ENCODE assay signal across 19 mouse cellular contexts in the genomic region with DNA sequence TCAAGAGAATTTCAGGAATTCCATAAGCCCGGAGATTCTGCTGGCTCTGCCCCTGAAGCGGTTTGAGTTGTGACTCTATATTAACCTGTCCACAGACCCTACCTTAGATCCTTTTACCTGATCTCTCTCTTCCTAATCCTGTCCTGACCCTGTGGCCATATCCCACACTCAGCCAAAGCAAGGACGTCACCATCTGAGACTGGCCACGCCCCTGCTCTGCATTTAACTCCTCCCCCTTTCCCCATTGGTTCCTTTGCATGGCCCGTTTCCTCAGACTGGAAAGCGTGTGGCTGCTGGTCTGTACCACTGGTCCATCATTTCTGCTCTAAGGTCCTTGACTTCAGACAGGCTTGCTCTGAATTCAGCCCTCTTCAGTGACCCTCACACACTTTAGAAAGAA. TPM values are rescaled to one million over a fixed set of nuclear protein-coding genes. Genes with fewer than 3 reads are reported as not detected.
DNase-seq lines count a peak whose midpoint lies in the region; ATAC-seq and TF ChIP-seq lines count a peak whose summit lies in the region.
"Had no signal": no experiment of that assay in that cellular context is flagged by ENCODE, and none has a peak within 500 bp of the region (broad histone marks: within the 10 kb centered on the region; RNA-seq: fewer than 3 reads in every experiment).

No protein-coding gene starts in this region.

- no peaks in the 10 kb centered on the region for H3K4me1 ChIP-seq in hindbrain, embryonic 13.5 days (replicated peaks)
- no peaks in the 10 kb centered on the region for H3K4me1 ChIP-seq in hindbrain, embryonic 16.5 days (ENCODE audit: control insufficient read depth, insufficient read depth, low read depth, low read length)
- no peaks in the 10 kb centered on the region for H3K4me1 ChIP-seq in stomach, embryonic 14.5 days (ENCODE audit: control insufficient read depth, insufficient read depth, low read length)
- no peaks in the 10 kb centered on the region for H3K4me1 ChIP-seq in stomach, postnatal 0 days (replicated peaks; ENCODE audit: control insufficient read depth, insufficient read depth)

- H3K9ac ChIP-seq in hindbrain, embryonic 13.5 days: no peak overlapping the region
- no peak overlapping the region for H3K9ac ChIP-seq in hindbrain, embryonic 16.5 days (ENCODE audit: low read depth, low read length)
- no peak overlapping the region for H3K9ac ChIP-seq in stomach, embryonic 14.5 days (replicated peaks; ENCODE audit: low read depth, low read length)
- H3K9ac ChIP-seq in stomach, postnatal 0 days (ENCODE audit: low read length): no peak overlapping the region

- no peak overlapping the region for H3K4me3 ChIP-seq in hindbrain, embryonic 13.5 days
- no peak overlapping the region for H3K4me3 ChIP-seq in hindbrain, embryonic 16.5 days (ENCODE audit: low read length)
- no peak overlapping the region for H3K4me3 ChIP-seq in stomach, embryonic 14.5 days (ENCODE audit: low read depth, low read length)
- H3K4me3 ChIP-seq in stomach, postnatal 0 days (ENCODE audit: low read depth, low read length): no peak overlapping the region
- H3K4me3 ChIP-seq: limb, embryonic 10.5 days; midbrain, embryonic 10.5 days had no signal

- TF ChIP-seq CTCF in stomach, postnatal 0 days (IDR thresholded peaks at IDR 0.05; ENCODE audit: low read depth): no peak

- H3K27me3 ChIP-seq in hindbrain, embryonic 13.5 days: no peaks in the 10 kb centered on the region
- H3K27me3 ChIP-seq in hindbrain, embryonic 16.5 days (replicated peaks; ENCODE audit: control insufficient read depth, insufficient read depth, low read length): no peaks in the 10 kb centered on the region
- no peaks in the 10 kb centered on the region for H3K27me3 ChIP-seq in stomach, embryonic 14.5 days (ENCODE audit: control insufficient read depth, insufficient read depth, low read length)
- no peaks in the 10 kb centered on the region for H3K27me3 ChIP-seq in stomach, postnatal 0 days (ENCODE audit: control insufficient read depth, insufficient read depth, low read length)

- peaks cover 88% of the 10 kb centered on the region for H3K36me3 ChIP-seq in hindbrain, embryonic 13.5 days
- H3K36me3 ChIP-seq in hindbrain, embryonic 16.5 days (ENCODE audit: control insufficient read depth, insufficient read depth, low read length): peaks cover 22% of the 10 kb centered on the region
- H3K36me3 ChIP-seq in stomach, embryonic 14.5 days (ENCODE audit: control insufficient read depth, insufficient read depth, low read length): peaks cover 20% of the 10 kb centered on the region
- H3K36me3 ChIP-seq in stomach, postnatal 0 days (ENCODE audit: control insufficient read depth, insufficient read depth, low read length): peaks cover 7% of the 10 kb centered on the region; the same call in 1 of the 2 replicates

- TF ChIP-seq EP300 in stomach, postnatal 0 days (optimal IDR thresholded peaks at IDR 0.05): no peak

- peak; percentile 8 for DNase-seq in cerebellum, adult 9-11 months
- DNase-seq in cerebellum, postnatal 10 days: no peak
- no peak for DNase-seq in stomach, postnatal 0 days (ENCODE audit: low spot score)
- DNase-seq in layer of hippocampus, postnatal 10 days (ENCODE audit: low spot score in 2 of 2): no peak
- DNase-seq: adrenal gland, postnatal 25 days; kidney, postnatal 25 days; layer of hippocampus, postnatal 36 days; lung, adult 2 months; right cerebral cortex, postnatal 25 days had no signal

- no peaks in the 10 kb centered on the region for H3K9me3 ChIP-seq in hindbrain, embryonic 13.5 days
- H3K9me3 ChIP-seq in hindbrain, embryonic 16.5 days (ENCODE audit: control insufficient read depth, low read length): no peaks in the 10 kb centered on the region
- no peaks in the 10 kb centered on the region for H3K9me3 ChIP-seq in stomach, embryonic 14.5 days (ENCODE audit: control insufficient read depth, low read depth, low read length)
- H3K9me3 ChIP-seq in stomach, postnatal 0 days (ENCODE audit: control insufficient read depth, low read length): no peaks in the 10 kb centered on the region
- H3K9me3 ChIP-seq: limb, embryonic 10.5 days; midbrain, embryonic 10.5 days had no signal

- H3K4me2 ChIP-seq in hindbrain, embryonic 13.5 days: no peak overlapping the region
- H3K4me2 ChIP-seq in hindbrain, embryonic 16.5 days (ENCODE audit: low read length): no peak overlapping the region
- no peak overlapping the region for H3K4me2 ChIP-seq in stomach, embryonic 14.5 days (replicated peaks; ENCODE audit: low read depth, low read length)
- H3K4me2 ChIP-seq in stomach, postnatal 0 days (replicated peaks; ENCODE audit: low read depth): no peak overlapping the region

- no peak overlapping the region for H3K27ac ChIP-seq in hindbrain, embryonic 13.5 days
- no peak overlapping the region for H3K27ac ChIP-seq in hindbrain, embryonic 16.5 days (ENCODE audit: low read depth, low read length)
- no peak overlapping the region for H3K27ac ChIP-seq in stomach, embryonic 14.5 days (ENCODE audit: low read length)
- H3K27ac ChIP-seq in stomach, postnatal 0 days (replicated peaks): no peak overlapping the region
- H3K27ac ChIP-seq: limb, embryonic 10.5 days; midbrain, embryonic 10.5 days had no signal

- ATAC-seq in hindbrain, embryonic 13.5 days (ENCODE audit: low FRiP score): peak; percentile 52; the same call in 1 of the 2 replicates
- no peak for ATAC-seq in hindbrain, embryonic 16.5 days
- ATAC-seq in stomach, embryonic 14.5 days (ENCODE audit: insufficient number of reproducible peaks, insufficient read depth, low FRiP score, low read depth): peak; percentile 16; the same call in 1 of the 2 replicates
- ATAC-seq in stomach, postnatal 0 days (ENCODE audit: low FRiP score, low TSS enrichment): no peak
- no peak for ATAC-seq in monocyte, adult 5-6 weeks (replicated peaks; ENCODE audit: insufficient number of reproducible peaks, low FRiP score, low TSS enrichment, poor library complexity, severe bottlenecking)

- WGBS in hindbrain, embryonic 13.5 days: 15% methylated on average over 6 of the region's 6 CpGs
- 18% methylated on average over 6 of the region's 6 CpGs for WGBS in hindbrain, embryonic 16.5 days
- 23% methylated on average over 6 of the region's 6 CpGs for WGBS in stomach, embryonic 14.5 days
- 23% methylated on average over 6 of the region's 6 CpGs for WGBS in stomach, postnatal 0 days

RNA-seq across cellular contexts. Expression of a gene that starts 8.0 kb away (rescaled TPM):
- 5.4 and 6.0 TPM in 2 replicates for polyA plus RNA-seq in hindbrain, embryonic 13.5 days (2015; fragmentation: Nextera tagmentation; extraction: Ambion mirVana)
- 14.1 and 17.2 TPM in 2 replicates for polyA plus RNA-seq in hindbrain, embryonic 16.5 days (2015; fragmentation: Nextera tagmentation; extraction: Ambion mirVana)
- polyA plus RNA-seq in stomach, embryonic 14.5 days (2014; fragmentation: Nextera tagmentation; extraction: Ambion mirVana): 178 and 189 TPM in 2 replicates
- polyA plus RNA-seq in stomach, postnatal 0 days (2015; fragmentation: Nextera tagmentation; extraction: Ambion mirVana): 81.0 and 94.8 TPM in 2 replicates
- 10 to 100 TPM; 49.9 to 59.2 TPM for total RNA-seq in layer of hippocampus, postnatal 10 days (2021)
- 0.68 TPM in 1 of 3 replicates, not detected in the others for total RNA-seq in monocyte, adult 5-6 weeks (2017)
- total RNA-seq: common myeloid progenitor, adult 5-6 weeks; granulocyte monocyte progenitor cell, adult 5-6 weeks had no signal

RNA-seq across cellular contexts. Expression of a gene that starts 10.4 kb away (rescaled TPM):
- polyA plus RNA-seq in hindbrain, embryonic 13.5 days (2015; fragmentation: Nextera tagmentation; extraction: Ambion mirVana): 61.8 and 62.5 TPM in 2 replicates
- 31.6 and 38.0 TPM in 2 replicates for polyA plus RNA-seq in hindbrain, embryonic 16.5 days (2015; fragmentation: Nextera tagmentation; extraction: Ambion mirVana)
- polyA plus RNA-seq in stomach, embryonic 14.5 days (2014; fragmentation: Nextera tagmentation; extraction: Ambion mirVana): 41.5 and 41.6 TPM in 2 replicates
- 26.3 and 27.3 TPM in 2 replicates for polyA plus RNA-seq in stomach, postnatal 0 days (2015; fragmentation: Nextera tagmentation; extraction: Ambion mirVana)
- total RNA-seq in layer of hippocampus, postnatal 10 days (2021): 10 to 100 TPM; 24.9 to 29.9 TPM
- total RNA-seq in monocyte, adult 5-6 weeks (2017): 33.3 to 47.0 TPM (median 39.9 TPM) in 3 replicates

RNA-seq across cellular contexts. Expression of a gene that starts 11.8 kb away (rescaled TPM):
- polyA plus RNA-seq in hindbrain, embryonic 13.5 days (2015; fragmentation: Nextera tagmentation; extraction: Ambion mirVana): not detected in 2 replicates
- polyA plus RNA-seq in hindbrain, embryonic 16.5 days (2015; fragmentation: Nextera tagmentation; extraction: Ambion mirVana): not detected in 2 replicates
- 0.53 and 1.9 TPM in 2 replicates for polyA plus RNA-seq in stomach, embryonic 14.5 days (2014; fragmentation: Nextera tagmentation; extraction: Ambion mirVana)
- polyA plus RNA-seq in stomach, postnatal 0 days (2015; fragmentation: Nextera tagmentation; extraction: Ambion mirVana): 0.28 and 0.57 TPM in 2 replicates
- total RNA-seq in layer of hippocampus, postnatal 10 days (2021): not detected
- total RNA-seq in monocyte, adult 5-6 weeks (2017): not detected in 3 replicates
- total RNA-seq: common myeloid progenitor, adult 5-6 weeks; layer of hippocampus, postnatal 36 days; MEL had no signal
- polyA plus RNA-seq: heart, embryonic 16.5 days; limb, embryonic 10.5 days; lung, adult 2 months had no signal

Comparison
In these comparisons a context has a peak if more than half of its experiments do, and no peak if none do; other contexts are left out.
1. ATAC-seq: peak in hindbrain, embryonic 13.5 days (single experiment) and stomach, embryonic 14.5 days (single experiment); none in hindbrain, embryonic 16.5 days (single experiment), stomach, postnatal 0 days (single experiment) and monocyte, adult 5-6 weeks (single experiment).